Mouse (Mus musculus): ENCODE measurements around the gene Olfr544. TPM values are rescaled to one million over a fixed set of nuclear protein-coding genes. Genes with fewer than 3 reads are reported as not detected.

Olfr544 gene
- polyA plus RNA-seq (2015; fragmentation: Nextera tagmentation; extraction: Ambion mirVana), result 0.19 and 0.34 TPM in 2 replicates

GRCm38 (mm10) chr7:102488161-102488560 lies at the start of gene Olfr544:
Olfr544 (minus strand) TSS chr7:102488313.

DNA sequence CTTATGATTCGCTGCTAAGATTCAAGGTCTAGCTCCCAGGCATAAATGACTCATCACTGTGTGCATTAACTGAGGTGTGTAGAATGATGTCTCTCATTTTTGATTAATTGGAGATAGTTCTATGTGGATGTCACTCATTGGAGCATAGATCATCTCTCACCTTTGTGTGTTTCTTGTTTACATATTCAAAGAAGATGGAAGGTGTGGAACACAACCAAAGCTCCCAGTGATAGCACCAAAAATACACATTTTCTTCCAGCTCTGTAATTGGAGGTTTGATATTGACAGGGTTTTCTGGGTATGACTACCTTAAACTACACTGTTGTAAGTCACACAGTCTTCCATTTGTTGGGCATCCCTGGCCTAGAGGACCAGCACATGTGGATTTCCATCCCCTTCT lies 46.3 kb upstream of the Olfr544 start, which contains the start of gene Olfr547:
Gene Olfr547 (plus strand): TSS at position 301 of the 400 bp plus-strand sequence.

DNA sequence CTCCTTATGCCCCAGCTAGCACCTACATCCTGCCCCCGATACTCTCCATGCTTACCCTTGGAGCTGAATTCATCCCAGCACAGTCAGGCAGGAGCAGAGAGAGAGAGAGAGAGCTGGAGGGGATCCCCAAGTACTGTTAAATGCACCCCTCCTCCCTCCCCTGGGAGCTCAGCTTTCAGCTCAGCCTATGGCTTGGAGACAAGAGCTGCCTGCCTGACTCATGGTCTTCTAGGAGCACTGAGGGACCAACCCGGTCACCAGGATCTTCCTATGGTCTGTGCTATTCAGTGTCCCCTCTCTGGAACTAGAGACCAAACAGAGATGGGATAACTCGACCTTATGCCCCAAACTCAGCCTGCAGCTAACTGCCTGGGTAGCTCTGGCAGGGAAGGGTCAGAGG lies 11.4 kb upstream of the Olfr544 start, which contains the start of gene Olfr545:
Gene Olfr545 (minus strand): TSS at position 101 of the 400 bp plus-strand sequence.

DNA sequence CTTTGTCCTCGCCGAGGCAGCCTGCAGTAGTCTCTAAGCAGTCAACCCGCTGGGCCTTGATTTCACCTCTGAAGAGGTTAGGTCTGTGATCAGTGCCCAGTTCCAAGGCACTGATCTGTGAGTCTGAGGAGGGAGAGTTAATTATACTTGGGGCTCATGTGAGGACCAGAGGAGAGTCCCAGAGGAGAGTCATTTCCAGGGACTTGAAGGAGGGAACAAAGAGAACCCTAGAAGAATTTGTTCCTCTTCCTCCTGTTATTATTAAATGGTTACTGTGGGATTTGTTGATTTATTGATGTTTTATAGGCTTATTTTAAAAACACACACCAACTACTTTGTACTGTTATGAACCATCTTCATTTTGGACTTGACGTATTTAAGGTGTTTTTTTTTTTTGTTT lies 6.5 kb downstream of the Olfr544 start, which contains the start of gene Olfr543:
Gene Olfr543 (minus strand): TSS at position 101 of the 400 bp plus-strand sequence.

GRCm38 (mm10) chr7:102441657-102442391 lies 46.3 kb downstream of the Olfr544 start, which contains the start of gene Rrm1:
Rrm1 (plus strand) TSS chr7:102441695.

Other genes with a start within 250 kb of the Olfr544 start
- gene Rhog, start 232.3 kb downstream of the Olfr544 start, polyA plus RNA-seq (2015; fragmentation: Nextera tagmentation; extraction: Ambion mirVana), result 103 and 124 TPM in 2 replicates
- gene Stim1, start 220.5 kb downstream of the Olfr544 start, polyA plus RNA-seq (2015; fragmentation: Nextera tagmentation; extraction: Ambion mirVana), result 22.4 and 24.9 TPM in 2 replicates
- 179 and 203 TPM in 2 replicates for gene Rrm1, start 46.6 kb downstream of the Olfr544 start, polyA plus RNA-seq (2015; fragmentation: Nextera tagmentation; extraction: Ambion mirVana)
- 0.51 and 0.91 TPM in 2 replicates for gene Olfr543, start 6.6 kb downstream of the Olfr544 start, polyA plus RNA-seq (2015; fragmentation: Nextera tagmentation; extraction: Ambion mirVana)
- gene Olfr545, start 11.3 kb upstream of the Olfr544 start, polyA plus RNA-seq (2015; fragmentation: Nextera tagmentation; extraction: Ambion mirVana), result 0.08 TPM in 1 of 2 replicates, not detected in the other
- not detected in 2 replicates for gene Olfr547, start 46.4 kb upstream of the Olfr544 start, polyA plus RNA-seq (2015; fragmentation: Nextera tagmentation; extraction: Ambion mirVana)
- not detected in 2 replicates for gene Olfr548-ps1, start 52.6 kb upstream of the Olfr544 start, polyA plus RNA-seq (2015; fragmentation: Nextera tagmentation; extraction: Ambion mirVana)
- gene Olfr549, start 61.6 kb upstream of the Olfr544 start, polyA plus RNA-seq (2015; fragmentation: Nextera tagmentation; extraction: Ambion mirVana), result not detected in 2 replicates
- 1.1 and 1.3 TPM in 2 replicates for gene Trim21, start 77.2 kb upstream of the Olfr544 start, polyA plus RNA-seq (2015; fragmentation: Nextera tagmentation; extraction: Ambion mirVana)
- not detected in 2 replicates for gene Olfr550, start 83.1 kb upstream of the Olfr544 start, polyA plus RNA-seq (2015; fragmentation: Nextera tagmentation; extraction: Ambion mirVana)
- not detected in 2 replicates for gene Olfr551, start 103.6 kb upstream of the Olfr544 start, polyA plus RNA-seq (2015; fragmentation: Nextera tagmentation; extraction: Ambion mirVana)
- not detected in 2 replicates for gene Olfr552, start 109.5 kb upstream of the Olfr544 start, polyA plus RNA-seq (2015; fragmentation: Nextera tagmentation; extraction: Ambion mirVana)
- not detected in 2 replicates for gene Olfr553, start 129.9 kb upstream of the Olfr544 start, polyA plus RNA-seq (2015; fragmentation: Nextera tagmentation; extraction: Ambion mirVana)
- not detected in 2 replicates for gene Olfr554, start 150.1 kb upstream of the Olfr544 start, polyA plus RNA-seq (2015; fragmentation: Nextera tagmentation; extraction: Ambion mirVana)
- not detected in 2 replicates for gene Olfr555, start 170.5 kb upstream of the Olfr544 start, polyA plus RNA-seq (2015; fragmentation: Nextera tagmentation; extraction: Ambion mirVana)
- gene Olfr556, start 176.6 kb upstream of the Olfr544 start, polyA plus RNA-seq (2015; fragmentation: Nextera tagmentation; extraction: Ambion mirVana), result not detected in 2 replicates
- gene Trim68, start 199.0 kb upstream of the Olfr544 start, polyA plus RNA-seq (2015; fragmentation: Nextera tagmentation; extraction: Ambion mirVana), result 3.6 and 4.1 TPM in 2 replicates
- not detected in 2 replicates for gene Olfr557, start 207.6 kb upstream of the Olfr544 start, polyA plus RNA-seq (2015; fragmentation: Nextera tagmentation; extraction: Ambion mirVana)
- 0.06 TPM in 1 of 2 replicates, not detected in the other for gene Olfr558, start 213.9 kb upstream of the Olfr544 start, polyA plus RNA-seq (2015; fragmentation: Nextera tagmentation; extraction: Ambion mirVana)
- gene Olfr33, start 230.8 kb upstream of the Olfr544 start, polyA plus RNA-seq (2015; fragmentation: Nextera tagmentation; extraction: Ambion mirVana), result not detected in 2 replicates
- gene Olfr559, start 239.2 kb upstream of the Olfr544 start, polyA plus RNA-seq (2015; fragmentation: Nextera tagmentation; extraction: Ambion mirVana), result not detected in 2 replicates